Mouse (Mus musculus) gastrocnemius, postnatal 10 days (tissue): ENCODE measurements around the gene Ptpn18. TPM values are rescaled to one million over a fixed set of nuclear protein-coding genes. Genes with fewer than 3 reads are reported as not detected.

ENCODE experiments used
- DNase-seq: peaks from one replicate; pipeline ENCODE4 v3.0.0; 2021; ENCODE audit warnings: mixed read lengths
- total RNA-seq, 2 experiments: library from RNA; stranded (reverse); gene quantifications; 2 replicates each; pipeline ENCODE4 v1.2.3; 2021

Gene Ptpn18
- total RNA-seq, 2 experiments from 2014 or later, result 4.3 to 8.6 TPM

DNA sequence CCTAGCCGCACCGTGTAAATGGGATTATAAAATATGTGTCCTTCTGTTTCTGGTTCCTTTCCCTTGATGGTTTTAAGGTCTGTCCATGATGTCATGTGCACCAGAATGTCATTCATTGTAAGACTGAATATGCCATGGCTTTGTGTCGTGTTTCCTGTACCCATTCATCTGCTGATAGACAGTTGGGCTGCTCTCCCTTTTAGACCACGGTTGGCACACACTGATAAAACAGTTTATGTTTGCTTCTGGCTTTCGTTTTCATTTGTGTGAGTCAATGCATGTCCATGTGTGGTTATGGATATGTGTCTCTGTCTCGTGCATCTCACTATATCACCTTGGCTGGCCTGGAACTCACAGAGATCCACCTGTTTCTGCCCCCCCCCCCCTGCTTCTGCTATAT, 5.9 kb downstream of the Ptpn18 start:
- no peak for DNase-seq

DNA sequence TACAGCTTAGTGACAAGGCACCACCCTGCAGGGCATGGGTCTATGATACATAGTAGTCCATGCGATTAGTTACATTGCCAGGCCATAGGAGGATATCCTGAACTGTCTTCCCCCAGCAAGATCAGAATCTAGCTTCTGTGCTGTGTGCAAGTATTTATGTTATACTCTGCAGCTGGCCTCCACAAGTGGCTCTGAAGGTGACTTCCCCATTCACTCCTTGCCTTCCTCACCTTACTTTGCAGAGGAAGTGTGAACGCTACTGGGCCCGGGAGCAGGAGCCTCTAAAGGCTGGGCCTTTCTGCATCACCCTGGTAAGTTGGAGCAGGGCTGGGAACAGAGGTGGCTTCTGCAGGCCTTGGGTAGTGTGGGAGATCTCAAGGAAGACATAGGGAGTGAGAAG, 8.5 kb downstream of the Ptpn18 start:
- DNase-seq, result no peak

DNA sequence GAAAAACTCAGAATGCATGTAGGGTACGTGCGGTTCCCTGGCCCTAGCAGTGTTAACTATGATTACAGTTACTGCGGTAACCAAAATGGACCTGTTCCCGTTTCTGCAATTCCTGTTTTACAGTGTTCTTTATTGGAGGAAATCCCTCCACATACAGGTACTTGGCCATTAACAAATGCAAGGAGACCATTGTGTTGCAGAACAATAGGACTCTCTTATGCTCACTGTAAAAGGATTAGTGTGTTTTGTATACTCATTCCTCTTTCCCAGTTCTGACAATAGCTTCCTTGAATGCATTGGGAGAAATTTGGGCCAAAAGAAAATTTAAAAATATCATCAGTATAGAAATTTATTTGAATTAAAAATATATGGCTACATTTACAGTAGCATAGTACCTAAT, 8.9 kb downstream of the Ptpn18 start:
- no peak for DNase-seq

DNA sequence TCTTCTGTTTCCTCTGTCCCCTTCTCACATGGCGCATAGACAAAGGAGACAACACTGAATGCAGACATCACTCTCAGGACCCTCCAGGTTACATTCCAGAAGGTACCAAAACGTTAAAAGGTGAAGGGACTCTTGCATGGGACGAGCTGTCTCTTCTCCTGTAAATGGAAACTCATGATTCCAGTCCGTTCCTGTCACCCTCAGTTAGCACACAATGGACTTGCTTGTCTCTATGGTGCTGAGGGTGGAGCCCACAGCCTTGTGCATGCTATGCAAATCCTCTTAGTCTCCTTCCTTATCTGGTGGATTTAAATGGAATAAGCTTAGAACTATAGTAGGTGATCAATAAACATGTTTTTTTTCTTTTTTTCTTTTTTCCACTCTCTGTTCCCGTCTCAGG, 10.2 kb downstream of the Ptpn18 start:
- no peak for DNase-seq

DNA sequence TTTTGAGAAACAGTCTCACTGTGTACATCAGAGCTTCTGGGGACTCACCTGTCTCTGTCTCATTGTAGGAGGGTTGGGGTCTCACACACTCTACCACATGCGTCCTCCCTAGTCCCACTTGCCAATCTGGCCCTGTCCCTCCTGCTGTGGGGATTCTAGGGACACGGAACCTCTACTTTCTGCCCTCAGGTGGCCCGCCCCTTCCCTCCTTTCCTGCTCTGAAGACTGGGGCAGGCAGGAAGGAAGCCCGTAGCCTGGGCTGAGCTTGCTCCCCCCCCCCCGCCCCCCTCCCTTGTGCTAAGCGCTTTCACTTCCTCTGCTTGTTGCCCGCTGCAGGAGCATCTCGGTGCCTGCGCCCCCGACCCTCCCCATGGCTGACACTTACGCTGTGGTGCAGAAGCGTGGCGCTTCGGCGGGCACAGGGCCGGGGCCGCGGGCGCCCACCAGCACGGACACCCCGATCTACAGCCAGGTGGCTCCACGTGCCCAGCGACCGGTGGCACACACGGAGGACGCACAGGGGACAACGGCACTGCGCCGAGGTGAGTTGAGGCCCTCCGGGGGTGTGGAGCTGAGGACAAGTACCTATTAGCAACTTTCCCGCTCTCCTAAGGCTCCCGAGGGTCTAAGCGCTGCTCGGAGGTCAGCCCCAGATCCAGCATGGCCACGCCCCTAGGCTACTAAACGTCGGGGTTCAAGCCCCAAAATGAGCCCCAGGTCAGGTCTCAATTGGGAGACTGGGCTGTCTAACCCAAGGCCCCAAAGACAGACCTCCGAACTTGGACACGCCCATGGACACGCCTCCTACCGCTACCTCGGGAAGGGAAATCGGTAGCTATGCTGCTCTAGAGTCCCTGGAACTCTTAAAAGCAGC, 13.1 kb downstream of the Ptpn18 start:
- peak; percentile 25 for DNase-seq

GRCm38 (mm10) chr1:34478891-34479655, 19.5 kb downstream of the Ptpn18 start:
- no peak for DNase-seq

GRCm38 (mm10) chr1:34480801-34481200, 21.2 kb downstream of the Ptpn18 start:
- DNase-seq, result no peak

- DNase-seq, result no peak
These were observed 22.5 kb downstream of the Ptpn18 start for GRCm38 (mm10) chr1:34481920-34482669.

GRCm38 (mm10) chr1:34484470-34484869, 24.9 kb downstream of the Ptpn18 start:
- no peak for DNase-seq

GRCm38 (mm10) chr1:34485461-34486188, 26.1 kb downstream of the Ptpn18 start:
- DNase-seq, result no peak

DNA sequence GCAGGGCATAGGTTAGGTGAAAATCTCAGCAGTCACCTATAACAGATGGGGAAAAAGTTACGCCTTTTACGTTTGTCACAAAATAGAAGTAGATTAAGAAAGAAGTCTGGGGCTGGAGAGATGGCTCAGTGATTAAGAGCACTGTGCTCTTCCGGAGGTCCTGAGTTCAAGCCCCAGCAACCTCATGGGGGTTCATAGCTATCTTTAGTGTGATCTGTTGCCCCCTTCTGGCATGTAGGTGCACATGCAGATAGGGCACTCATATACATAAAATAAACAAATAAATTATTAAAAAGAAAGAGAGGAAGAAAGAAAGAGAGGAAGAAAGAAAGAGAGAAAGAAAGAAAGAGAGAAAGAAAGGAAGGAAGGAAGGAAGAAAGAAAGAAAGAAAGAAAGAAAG, 27.8 kb downstream of the Ptpn18 start:
- DNase-seq, result no peak

DNA sequence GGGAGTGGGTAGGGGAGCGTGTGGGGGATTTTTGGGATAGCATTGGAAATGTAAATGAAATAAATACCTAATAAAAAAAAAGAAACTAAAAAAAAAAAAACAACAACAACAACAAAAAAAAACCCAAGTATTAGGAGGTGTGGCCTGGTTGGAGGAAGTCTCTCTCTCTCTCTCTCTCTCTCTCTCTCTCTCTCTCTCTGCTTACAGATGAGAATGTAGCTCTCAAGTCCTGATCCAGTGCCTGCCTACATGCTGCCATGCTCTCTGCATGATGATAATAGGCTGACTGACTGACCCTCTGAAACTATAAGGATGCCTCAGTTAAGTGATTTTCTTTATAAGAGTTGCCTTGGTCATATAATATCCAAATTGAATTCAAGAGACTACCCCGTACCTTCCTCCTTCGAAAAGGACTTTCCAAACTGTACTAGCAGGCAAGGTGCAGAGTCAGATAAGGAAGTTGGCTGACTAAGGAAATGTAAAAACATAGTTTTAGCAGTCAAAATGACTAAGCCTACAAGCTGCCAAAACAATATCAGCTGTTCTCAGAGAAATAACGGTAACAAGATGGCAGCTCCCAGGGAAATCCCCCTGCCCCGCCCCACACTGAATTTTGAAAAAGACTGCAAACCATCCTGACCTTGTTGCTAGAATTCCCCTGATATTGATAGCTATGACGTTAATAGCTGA, 30.4 kb downstream of the Ptpn18 start:
- no peak for DNase-seq

- no peak for DNase-seq
These were observed 31.9 kb downstream of the Ptpn18 start for GRCm38 (mm10) chr1:34491480-34491879.

- no peak for DNase-seq
These were observed 43.4 kb downstream of the Ptpn18 start for GRCm38 (mm10) chr1:34502991-34503390.

GRCm38 (mm10) chr1:34505307-34505706, 45.7 kb downstream of the Ptpn18 start:
- DNase-seq, result no peak

DNA sequence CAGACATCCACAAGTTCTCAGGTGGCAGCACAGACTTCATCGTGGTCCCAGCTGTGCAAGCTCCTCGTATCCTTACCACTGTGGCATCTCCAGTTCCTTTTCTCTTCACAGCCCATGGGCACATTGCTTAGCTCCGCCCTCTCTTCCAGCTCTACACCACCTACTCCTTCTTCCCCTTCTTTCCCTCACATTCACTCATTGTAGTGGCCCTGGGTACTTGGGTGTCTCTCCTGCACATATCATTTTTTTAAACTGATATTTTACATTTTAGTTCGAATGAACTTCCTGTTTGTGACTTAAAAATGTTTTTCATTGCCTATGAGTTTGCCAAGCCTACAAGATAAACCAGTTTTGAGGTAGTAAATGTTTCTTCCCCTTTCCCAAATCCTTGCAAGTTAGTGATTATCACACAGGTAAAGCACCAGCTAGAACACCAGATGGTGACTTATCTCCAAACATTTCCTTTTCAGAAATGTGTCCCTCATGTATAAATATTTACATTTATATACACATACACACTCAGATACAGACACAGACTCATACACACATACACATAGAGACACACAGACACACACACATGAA, 46.5 kb downstream of the Ptpn18 start:
- no peak for DNase-seq

DNA sequence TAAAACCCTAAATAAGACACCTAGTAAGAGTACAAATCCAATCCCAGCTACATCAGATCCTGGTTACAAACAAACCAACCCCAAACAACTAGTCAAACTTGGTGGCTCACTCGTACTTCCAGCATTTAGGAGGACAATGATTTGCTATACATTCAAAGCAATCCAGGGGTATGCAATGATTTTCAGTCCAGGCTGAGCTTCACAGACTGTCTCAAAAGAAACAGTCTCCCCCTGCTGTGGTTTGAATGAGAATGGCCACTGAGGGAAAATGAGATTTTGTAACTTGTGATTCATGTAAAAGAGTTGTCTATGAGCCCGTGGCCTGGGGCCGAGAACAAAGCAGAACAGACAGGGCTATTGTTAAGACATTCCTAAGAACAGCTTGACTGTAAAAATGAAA, 48.4 kb downstream of the Ptpn18 start:
- no peak for DNase-seq

- no peak for DNase-seq
These were observed 51.0 kb downstream of the Ptpn18 start for GRCm38 (mm10) chr1:34510575-34510981.

- DNase-seq, result peak; percentile 36
These were observed 51.5 kb downstream of the Ptpn18 start for GRCm38 (mm10) chr1:34511027-34511426.

DNA sequence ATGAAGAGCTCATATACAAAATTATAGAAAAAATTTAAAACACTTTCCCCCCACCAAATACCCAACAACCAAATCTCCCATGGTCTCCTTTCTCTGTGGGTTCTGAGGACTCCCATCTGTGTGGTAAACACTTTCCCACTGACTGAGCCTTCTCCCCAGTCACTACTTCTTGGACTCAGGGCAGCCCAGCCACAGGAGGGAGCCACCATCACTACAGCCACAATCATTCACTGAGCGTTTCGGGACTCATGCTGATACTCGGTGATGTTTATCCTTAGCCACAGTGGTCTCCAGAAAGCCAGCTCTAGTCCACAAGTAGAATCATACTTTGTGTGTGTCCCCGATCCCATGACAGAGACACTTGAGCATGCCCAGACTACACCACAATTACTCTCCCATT, 53.5 kb downstream of the Ptpn18 start:
- DNase-seq, result no peak

DNA sequence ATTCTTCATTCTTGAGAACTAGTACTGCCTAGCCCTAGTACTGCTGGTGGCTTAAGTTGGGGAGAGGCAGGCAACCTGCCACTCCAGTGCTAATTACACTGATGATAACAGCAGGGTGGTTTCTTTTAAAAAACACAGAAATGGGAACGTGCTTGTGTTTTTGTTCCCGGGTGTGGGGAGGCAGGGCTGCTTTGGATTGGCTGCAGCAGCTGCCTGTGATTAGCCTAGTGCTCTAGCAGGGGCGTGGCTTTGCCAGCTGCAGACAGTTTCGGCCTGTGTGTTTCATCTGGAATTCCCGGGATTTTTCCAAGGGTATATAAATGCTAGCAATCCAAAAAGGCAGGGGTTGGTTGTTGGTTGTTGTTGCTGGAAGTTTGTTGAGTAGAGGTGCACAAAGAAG, 57.0 kb downstream of the Ptpn18 start:
- no peak for DNase-seq
